Mouse (Mus musculus) testis, adult 2 months (tissue): ENCODE measurements around the gene Dus2.

Experiments
- CTCF ChIP-seq: fragments of 200-500 bp; IDR thresholded peaks from 2 replicates; pipeline ENCODE4 v1.5.1; 2012; ENCODE audit warnings: low read depth, mild to moderate bottlenecking, inconsistent platforms, low read length, moderate library complexity; ENCODE audit not compliant: control insufficient read depth, insufficient read depth, insufficient replicate concordance
- POLR2A ChIP-seq: fragments of 200-500 bp; IDR thresholded peaks from 2 replicates; pipeline ENCODE4 v1.6.1; 2012; ENCODE audit warnings: low read depth, mild to moderate bottlenecking, inconsistent platforms, low read length, moderate library complexity; ENCODE audit not compliant: control insufficient read depth

DNA sequence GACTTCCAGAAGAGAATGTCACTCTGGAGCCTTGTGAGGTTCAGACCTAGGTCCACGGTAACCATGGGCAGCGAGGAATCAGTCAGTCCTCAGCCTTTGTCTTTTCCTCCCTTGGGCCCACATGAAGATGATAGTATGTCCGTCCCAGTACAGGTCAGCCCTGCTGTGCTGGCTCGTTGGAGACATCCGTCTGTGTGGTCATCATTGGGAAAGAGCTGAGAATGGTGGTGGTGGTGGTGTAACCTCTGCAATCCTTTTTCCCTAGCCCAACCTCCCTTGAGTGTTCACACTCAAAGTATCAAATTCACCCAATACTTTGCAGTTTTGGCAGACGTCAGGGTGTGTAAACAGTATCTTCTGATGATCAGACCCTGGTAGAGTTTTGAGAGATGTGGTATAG lies 58.7 kb downstream of the Dus2 start:
- no peak for TF ChIP-seq CTCF
- no peak for TF ChIP-seq POLR2A
